Mouse (Mus musculus) T-helper 2 cell (primary cell): ENCODE results near the gene Rarb.
"Not testable (repeated sequence)": the region's sequence is repeated elsewhere in the genome, so short reads cannot be mapped to it uniquely, and the experiment has no call there.

ENCODE experiments used
- in situ Hi-C: fragments of 300-600 bp; cut with MboI, MseI; formaldehyde crosslinking; loops from one replicate; pipeline ENCODE4 v1.15.1; 2025; ENCODE audit warnings: high pct_unique_total_duplicates

Gene Rarb

GRCm38 (mm10) chr14:16818602-16819250 lies at the start of gene Rarb:
Gene Rarb (minus strand): TSS chr14:16819156.
- in situ Hi-C loops: no loop called here

- in situ Hi-C loops: no loop called here
Observed at GRCm38 (mm10) chr14:16842036-16842435, 23.1 kb upstream of the Rarb start.

- in situ Hi-C loops: no loop called here
Observed at GRCm38 (mm10) chr14:16841597-16841989, 22.6 kb upstream of the Rarb start.

GRCm38 (mm10) chr14:16840951-16841596 lies 22.1 kb upstream of the Rarb start:
- in situ Hi-C loops: no loop called here

- in situ Hi-C loops: no loop called here
Observed at GRCm38 (mm10) chr14:16840135-16840534, 21.2 kb upstream of the Rarb start.

- in situ Hi-C loops: no loop called here
Observed at GRCm38 (mm10) chr14:16815096-16815741, 3.7 kb downstream of the Rarb start.

GRCm38 (mm10) chr14:16806155-16806554 lies 12.8 kb downstream of the Rarb start:
- in situ Hi-C loops: no loop called here

GRCm38 (mm10) chr14:16790161-16790560 lies 28.8 kb downstream of the Rarb start:
- in situ Hi-C loops: no loop called here

- in situ Hi-C loops: no loop called here
Observed at GRCm38 (mm10) chr14:16781942-16782541, 36.9 kb downstream of the Rarb start.

- in situ Hi-C loops: no loop called here
Observed at GRCm38 (mm10) chr14:16776723-16777381, 42.1 kb downstream of the Rarb start.

GRCm38 (mm10) chr14:16772927-16773326 lies 46.0 kb downstream of the Rarb start:
- in situ Hi-C loops: no loop called here

- in situ Hi-C loops: no loop called here
Observed at GRCm38 (mm10) chr14:16765891-16766290, 53.1 kb downstream of the Rarb start.

- in situ Hi-C loops: no loop called here
Observed at GRCm38 (mm10) chr14:16762773-16763172, 56.2 kb downstream of the Rarb start.

- in situ Hi-C loops: no loop called here
Observed at GRCm38 (mm10) chr14:16758773-16759434, 60.1 kb downstream of the Rarb start.

- in situ Hi-C loops: not testable (repeated sequence)
Observed at GRCm38 (mm10) chr14:16755601-16756000, 63.4 kb downstream of the Rarb start.

- in situ Hi-C loops: no loop called here
Observed at GRCm38 (mm10) chr14:16752648-16753047, 66.3 kb downstream of the Rarb start.

GRCm38 (mm10) chr14:16746982-16747578 lies 71.9 kb downstream of the Rarb start:
- in situ Hi-C loops: no loop called here

- in situ Hi-C loops: no loop called here
Observed at GRCm38 (mm10) chr14:16740982-16741739, 77.8 kb downstream of the Rarb start.

- in situ Hi-C loops: no loop called here
Observed at GRCm38 (mm10) chr14:16738538-16738937, 80.4 kb downstream of the Rarb start.

GRCm38 (mm10) chr14:16737781-16738180 lies 81.2 kb downstream of the Rarb start:
- in situ Hi-C loops: no loop called here
